Mouse (Mus musculus): Measurements from ENCODE around the gene Herc4. TPM values are rescaled to one million over a fixed set of nuclear protein-coding genes. Genes with fewer than 3 reads are reported as not detected.
A peak's percentile ranks its signal among the peaks of the same experiment; 100 is the strongest.

Gene Herc4
- polyA plus RNA-seq, 1 experiment from 2014 or later: 39.7 TPM

GRCm38 (mm10) chr10:63365918-63366455 lies 122.4 kb downstream of the Herc4 start:
- Histone ChIP-seq H3K4me2 (replicated peaks; ENCODE audit: low read depth, low read length) (0 out of 2 replicates have a peak overlapping the region, but pooled peaks have one; percentile 9), H3K9ac (replicated peaks; ENCODE audit: low read length) (no peak overlapping the region), H3K27ac (ENCODE audit: low read length) (no peak overlapping the region), H3K4me3 (ENCODE audit: low read length) (no peak overlapping the region), H3K27me3 (ENCODE audit: insufficient read depth, low read length) (no peaks in the 10 kb centered on the region), H3K36me3 (ENCODE audit: insufficient read depth, low read length) (no peaks in the 10 kb centered on the region), H3K9me3 (ENCODE audit: low read length) (no peaks in the 10 kb centered on the region), H3K4me1 (ENCODE audit: insufficient read depth, low read length) (no peaks in the 10 kb centered on the region)
- WGBS: 53% methylated on average over 7 of the region's 7 CpGs
- no peak for ATAC-seq (ENCODE audit: low FRiP score, low TSS enrichment)

DNA sequence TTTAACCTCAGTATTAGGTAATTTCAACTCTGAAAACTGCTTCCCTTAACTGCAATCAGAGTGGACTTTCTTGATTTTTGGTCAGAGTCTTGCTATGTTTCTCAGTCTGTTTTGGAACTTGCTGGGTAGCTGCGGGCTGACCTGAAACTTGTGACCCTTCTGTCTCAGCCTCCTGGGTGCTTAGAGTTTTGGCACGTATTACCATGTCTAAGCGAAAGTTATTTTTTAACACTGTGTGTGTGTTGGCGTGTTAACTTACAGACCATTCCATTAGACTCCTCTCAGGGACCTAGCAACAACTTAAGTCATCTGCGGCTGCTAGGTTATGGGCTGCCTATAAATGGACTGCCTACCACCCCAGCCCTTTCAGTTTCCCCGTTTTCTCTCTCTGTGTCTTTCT lies 123.8 kb downstream of the Herc4 start:
- no peaks in the 10 kb centered on the region for H3K4me1 ChIP-seq (ENCODE audit: insufficient read depth, low read length)
- H3K9me3 ChIP-seq (ENCODE audit: low read length): no peaks in the 10 kb centered on the region
- no peak overlapping the region for H3K4me2 ChIP-seq (replicated peaks; ENCODE audit: low read depth, low read length)
- H3K27ac ChIP-seq (ENCODE audit: low read length): no peak overlapping the region
- H3K4me3 ChIP-seq (ENCODE audit: low read length): no peak overlapping the region
- 76% methylated on average over 6 of the region's 6 CpGs for WGBS
- H3K36me3 ChIP-seq (ENCODE audit: insufficient read depth, low read length): no peaks in the 10 kb centered on the region
- H3K27me3 ChIP-seq (ENCODE audit: insufficient read depth, low read length): no peaks in the 10 kb centered on the region
- no peak for ATAC-seq (ENCODE audit: low FRiP score, low TSS enrichment)
- no peak overlapping the region for H3K9ac ChIP-seq (replicated peaks; ENCODE audit: low read length)

Other genes with a start within 250 kb of the Herc4 start
- 116 and 138 TPM in 2 replicates for gene Hnrnph3, start 219.6 kb upstream of the Herc4 start, polyA plus RNA-seq (2015; fragmentation: Nextera tagmentation; extraction: Ambion mirVana)
- 5.0 and 6.1 TPM in 2 replicates for gene Pbld2, start 219.5 kb upstream of the Herc4 start, polyA plus RNA-seq (2015; fragmentation: Nextera tagmentation; extraction: Ambion mirVana)
- 9.6 and 10.6 TPM in 2 replicates for gene Pbld1, start 183.6 kb upstream of the Herc4 start, polyA plus RNA-seq (2015; fragmentation: Nextera tagmentation; extraction: Ambion mirVana)
- not detected in 2 replicates for gene Atoh7, start 144.2 kb upstream of the Herc4 start, polyA plus RNA-seq (2015; fragmentation: Nextera tagmentation; extraction: Ambion mirVana)
- 0.10 and 0.18 TPM in 2 replicates for gene Mypn, start 39.9 kb upstream of the Herc4 start, polyA plus RNA-seq (2015; fragmentation: Nextera tagmentation; extraction: Ambion mirVana)
- 4.1 and 5.4 TPM in 2 replicates for gene Sirt1, start 137.9 kb downstream of the Herc4 start, polyA plus RNA-seq (2015; fragmentation: Nextera tagmentation; extraction: Ambion mirVana)
- 10.3 and 16.3 TPM in 2 replicates for gene Dnajc12, start 138.6 kb downstream of the Herc4 start, polyA plus RNA-seq (2015; fragmentation: Nextera tagmentation; extraction: Ambion mirVana)
- gene Gm7075, start 178.0 kb downstream of the Herc4 start, polyA plus RNA-seq (2015; fragmentation: Nextera tagmentation; extraction: Ambion mirVana): not detected in 2 replicates
- gene Ctnna3, start 186.3 kb downstream of the Herc4 start, polyA plus RNA-seq (2015; fragmentation: Nextera tagmentation; extraction: Ambion mirVana): 0.49 and 0.55 TPM in 2 replicates